Mouse (Mus musculus) embryo, embryonic 11.5 days (tissue): ENCODE data around the gene Kcnn1.

Source experiments
- DNase-seq: peaks from one replicate; pipeline ENCODE4 v3.0.0-alpha.2; 2012; ENCODE audit warnings: low read depth, low spot score

Kcnn1 gene

GRCm38 (mm10) chr8:70792700-70793099 is 70.4 kb downstream of the Kcnn1 start:
- no peak for DNase-seq
